Mouse (Mus musculus): ENCODE measurements around the gene Ephb1.

DNA sequence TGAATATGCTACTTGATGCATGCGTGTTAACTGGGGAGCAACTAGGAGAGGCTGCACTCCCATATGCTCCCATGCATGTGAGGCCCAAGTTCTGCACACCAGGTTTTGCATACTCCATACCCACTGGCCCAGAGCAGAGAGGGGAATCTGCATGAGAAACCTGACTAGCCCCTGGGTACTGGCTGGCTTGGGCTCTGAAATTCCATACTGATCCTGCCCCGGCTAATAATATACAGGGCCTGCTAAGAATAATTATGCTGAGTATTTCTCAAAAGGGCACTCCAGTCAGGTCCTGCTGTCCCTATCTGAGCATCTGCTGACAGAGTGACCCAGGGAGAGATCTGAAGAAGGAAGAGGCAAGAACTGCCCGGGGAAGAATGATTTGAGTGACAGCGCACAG lies 400.0 kb downstream of the Ephb1 start:
- TF ChIP-seq EP300 (optimal IDR thresholded peaks at IDR 0.05) = no peak
- no peak for TF ChIP-seq CTCF (IDR thresholded peaks at IDR 0.05; ENCODE audit: low read depth)
